Mouse (Mus musculus) cerebellum, adult 18-20 months (tissue): ENCODE measurements around the gene Ankfn1.
A peak's percentile ranks its signal among the peaks of the same experiment; 100 is the strongest.

Experiments
- DNase-seq, 2 experiments: peaks; one replicate each; pipeline ENCODE4 v3.0.0; 2021

Ankfn1 gene

GRCm38 (mm10) chr11:89574269-89574838 is 203.1 kb downstream of the Ankfn1 start:
- DNase-seq = no peak

GRCm38 (mm10) chr11:89569391-89570145 is 207.9 kb downstream of the Ankfn1 start:
- no peak for DNase-seq

GRCm38 (mm10) chr11:89568246-89568645 is 209.2 kb downstream of the Ankfn1 start:
- DNase-seq = no peak

- DNase-seq = no peak
Observed at GRCm38 (mm10) chr11:89551441-89551840, 226.0 kb downstream of the Ankfn1 start.

- DNase-seq = no peak
Observed at GRCm38 (mm10) chr11:89550921-89551320, 226.5 kb downstream of the Ankfn1 start.

- DNase-seq = no peak
Observed at GRCm38 (mm10) chr11:89548786-89549185, 228.7 kb downstream of the Ankfn1 start.

GRCm38 (mm10) chr11:89546164-89546563 is 231.3 kb downstream of the Ankfn1 start:
- peak in 1 of 2 experiments; percentile 8 for DNase-seq

- no peak for DNase-seq
Observed at GRCm38 (mm10) chr11:89544856-89545817, 232.3 kb downstream of the Ankfn1 start.

- DNase-seq = no peak
Observed at GRCm38 (mm10) chr11:89538376-89538775, 239.1 kb downstream of the Ankfn1 start.

GRCm38 (mm10) chr11:89527800-89528430 is 249.5 kb downstream of the Ankfn1 start:
- DNase-seq = peak in 1 of 2 experiments; percentile 14

- DNase-seq = no peak
Observed at GRCm38 (mm10) chr11:89515501-89515901, 262.0 kb downstream of the Ankfn1 start.

- DNase-seq = no peak
Observed at GRCm38 (mm10) chr11:89508675-89509324, 268.7 kb downstream of the Ankfn1 start.

- DNase-seq = no peak
Observed at GRCm38 (mm10) chr11:89506595-89507245, 270.7 kb downstream of the Ankfn1 start.

GRCm38 (mm10) chr11:89505046-89505445 is 272.4 kb downstream of the Ankfn1 start:
- no peak for DNase-seq

- no peak for DNase-seq
Observed at GRCm38 (mm10) chr11:89501796-89502195, 275.7 kb downstream of the Ankfn1 start.

- no peak for DNase-seq
Observed at GRCm38 (mm10) chr11:89500961-89501360, 276.5 kb downstream of the Ankfn1 start.

GRCm38 (mm10) chr11:89481084-89481483 is 296.4 kb downstream of the Ankfn1 start:
- DNase-seq = no peak

- no peak for DNase-seq
Observed at GRCm38 (mm10) chr11:89476927-89477326, 300.5 kb downstream of the Ankfn1 start.

GRCm38 (mm10) chr11:89476047-89476446 is 301.4 kb downstream of the Ankfn1 start:
- no peak for DNase-seq

- no peak for DNase-seq
Observed at GRCm38 (mm10) chr11:89472871-89473270, 304.6 kb downstream of the Ankfn1 start.

GRCm38 (mm10) chr11:89465381-89465780 is 312.1 kb downstream of the Ankfn1 start:
- DNase-seq = no peak

GRCm38 (mm10) chr11:89462216-89462615 is 315.2 kb downstream of the Ankfn1 start:
- DNase-seq = no peak
